8 mouse cellular contexts compared by ENCODE assay signal in the genomic region with DNA sequence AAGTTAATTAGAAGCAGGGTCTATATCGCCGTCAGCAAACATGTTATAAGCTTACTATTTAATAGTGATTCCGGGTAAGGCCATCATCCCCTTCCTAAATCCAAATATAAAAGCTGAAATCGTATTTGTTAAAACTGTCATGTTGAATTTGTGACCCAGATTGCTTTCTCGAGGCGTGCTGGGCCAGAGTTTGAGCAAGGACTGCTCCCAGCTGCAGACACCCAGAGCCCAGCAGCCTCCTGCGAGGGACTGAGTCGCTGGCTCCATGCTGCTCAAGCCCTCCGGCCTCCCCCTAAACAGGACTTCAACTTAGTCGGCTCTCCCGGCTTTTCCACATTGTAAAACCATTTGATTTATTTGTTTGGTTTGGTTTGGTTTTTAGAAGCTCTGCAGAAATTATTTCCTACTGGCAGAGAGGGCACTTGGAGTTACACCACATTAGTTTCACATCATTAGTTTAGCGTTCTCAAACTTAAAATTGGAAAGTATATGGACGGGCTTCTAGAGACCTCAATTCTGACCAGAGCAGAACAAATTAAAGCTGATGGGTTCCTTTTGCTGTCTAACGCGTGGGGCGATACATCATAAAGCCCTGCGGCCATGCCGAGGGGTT.
DNase-seq lines count a peak whose midpoint lies in the region; ATAC-seq and TF ChIP-seq lines count a peak whose summit lies in the region.

No protein-coding gene starts in this region.

- H3K9ac ChIP-seq in embryonic facial prominence, embryonic 13.5 days = peak overlapping the region; percentile 64
- H3K9ac ChIP-seq in hindbrain, postnatal 0 days (replicated peaks; ENCODE audit: low read length) = no peak overlapping the region
- 0 out of 2 replicates have a peak overlapping the region, but pooled peaks have one; percentile 10 for H3K9ac ChIP-seq in midbrain, embryonic 16.5 days (ENCODE audit: low read depth, low read length)

- H3K9me3 ChIP-seq in embryonic facial prominence, embryonic 13.5 days = no peaks in the 10 kb centered on the region
- no peaks in the 10 kb centered on the region for H3K9me3 ChIP-seq in hindbrain, postnatal 0 days (ENCODE audit: low read length)
- H3K9me3 ChIP-seq in midbrain, embryonic 16.5 days (replicated peaks; ENCODE audit: control insufficient read depth, low read length, poor library complexity, severe bottlenecking) = no peaks in the 10 kb centered on the region

- peak overlapping the region; percentile 68 for H3K27ac ChIP-seq in embryonic facial prominence, embryonic 13.5 days
- H3K27ac ChIP-seq in hindbrain, postnatal 0 days = no peak overlapping the region
- H3K27ac ChIP-seq in midbrain, embryonic 16.5 days (ENCODE audit: low read length) = no peak overlapping the region

- no peak for ATAC-seq in embryonic facial prominence, embryonic 13.5 days (ENCODE audit: insufficient number of reproducible peaks, insufficient read depth, low FRiP score, low TSS enrichment, low read depth)
- ATAC-seq in hindbrain, postnatal 0 days = no peak
- ATAC-seq in midbrain, embryonic 16.5 days = no peak

- 6% methylated on average over 18 of the region's 18 CpGs for whole genome bisulfite sequencing in embryonic facial prominence, embryonic 13.5 days
- WGBS in hindbrain, postnatal 0 days = 18% methylated on average over 18 of the region's 18 CpGs
- 8% methylated on average over 18 of the region's 18 CpGs for WGBS in midbrain, embryonic 16.5 days

- H3K4me2 ChIP-seq in embryonic facial prominence, embryonic 13.5 days = peak overlapping the region; percentile 74
- peak overlapping the region; percentile 55 for H3K4me2 ChIP-seq in hindbrain, postnatal 0 days (ENCODE audit: low read depth, low read length)
- H3K4me2 ChIP-seq in midbrain, embryonic 16.5 days (ENCODE audit: low read length) = peak overlapping the region; percentile 56

- DNase-seq in MN1 (ENCODE audit: low spot score) = peak; percentile 27
- peak; percentile 7 for DNase-seq in hindbrain, postnatal 0 days (ENCODE audit: low spot score)
- no peak for DNase-seq in layer of hippocampus, adult 8-10 months (ENCODE audit: low spot score in 2 of 2)
- no peak for DNase-seq in testis, postnatal 10 days (ENCODE audit: low spot score)
- DNase-seq in lung, postnatal 4 days = no peak
- DNase-seq in urinary bladder, adult 2 months (ENCODE audit: low spot score) = no peak

- no peak for TF ChIP-seq CTCF in hindbrain, postnatal 0 days (IDR thresholded peaks at IDR 0.05; ENCODE audit: low read depth)

- peaks cover 23% of the 10 kb centered on the region for H3K4me1 ChIP-seq in embryonic facial prominence, embryonic 13.5 days
- no peaks in the 10 kb centered on the region for H3K4me1 ChIP-seq in hindbrain, postnatal 0 days (ENCODE audit: insufficient read depth, low read length)
- peaks cover 10% of the 10 kb centered on the region for H3K4me1 ChIP-seq in midbrain, embryonic 16.5 days (ENCODE audit: control insufficient read depth, insufficient read depth, low read length)

- H3K4me3 ChIP-seq in embryonic facial prominence, embryonic 13.5 days = peak overlapping the region; percentile 37
- H3K4me3 ChIP-seq in hindbrain, postnatal 0 days (ENCODE audit: low read length) = no peak overlapping the region
- H3K4me3 ChIP-seq in midbrain, embryonic 16.5 days (ENCODE audit: low read depth, low read length) = peak overlapping the region; percentile 25

- peaks cover 60% of the 10 kb centered on the region for H3K27me3 ChIP-seq in embryonic facial prominence, embryonic 13.5 days
- peaks cover 18% of the 10 kb centered on the region for H3K27me3 ChIP-seq in hindbrain, postnatal 0 days (ENCODE audit: insufficient read depth, low read length)
- peaks cover 25% of the 10 kb centered on the region; the same call in 1 of the 2 replicates for H3K27me3 ChIP-seq in midbrain, embryonic 16.5 days (ENCODE audit: control insufficient read depth, insufficient read depth, low read depth, low read length)

- H3K36me3 ChIP-seq in embryonic facial prominence, embryonic 13.5 days = no peaks in the 10 kb centered on the region
- H3K36me3 ChIP-seq in hindbrain, postnatal 0 days (ENCODE audit: insufficient read depth, low read length) = no peaks in the 10 kb centered on the region
- no peaks in the 10 kb centered on the region for H3K36me3 ChIP-seq in midbrain, embryonic 16.5 days (ENCODE audit: control insufficient read depth, insufficient read depth, low read length)

Comparison
In these comparisons a context has a peak if more than half of its experiments do, and no peak if none do; other contexts are left out.
1. DNase-seq: peak in MN1 (single experiment) and hindbrain, postnatal 0 days (single experiment); none in layer of hippocampus, adult 8-10 months (0 of 2), testis, postnatal 10 days (single experiment), lung, postnatal 4 days (0 of 2) and urinary bladder, adult 2 months (single experiment).
2. Peak in every context shown above with its lines, with median percentiles within 50 percentile points of each other: H3K4me2 ChIP-seq.